Mouse (Mus musculus): Measurements from ENCODE around the gene Ddit4. TPM values are rescaled to one million over a fixed set of nuclear protein-coding genes. Genes with fewer than 3 reads are reported as not detected.

Ddit4 gene
- polyA plus RNA-seq (2015; fragmentation: Nextera tagmentation; extraction: Ambion mirVana): 8.8 and 9.9 TPM in 2 replicates

DNA sequence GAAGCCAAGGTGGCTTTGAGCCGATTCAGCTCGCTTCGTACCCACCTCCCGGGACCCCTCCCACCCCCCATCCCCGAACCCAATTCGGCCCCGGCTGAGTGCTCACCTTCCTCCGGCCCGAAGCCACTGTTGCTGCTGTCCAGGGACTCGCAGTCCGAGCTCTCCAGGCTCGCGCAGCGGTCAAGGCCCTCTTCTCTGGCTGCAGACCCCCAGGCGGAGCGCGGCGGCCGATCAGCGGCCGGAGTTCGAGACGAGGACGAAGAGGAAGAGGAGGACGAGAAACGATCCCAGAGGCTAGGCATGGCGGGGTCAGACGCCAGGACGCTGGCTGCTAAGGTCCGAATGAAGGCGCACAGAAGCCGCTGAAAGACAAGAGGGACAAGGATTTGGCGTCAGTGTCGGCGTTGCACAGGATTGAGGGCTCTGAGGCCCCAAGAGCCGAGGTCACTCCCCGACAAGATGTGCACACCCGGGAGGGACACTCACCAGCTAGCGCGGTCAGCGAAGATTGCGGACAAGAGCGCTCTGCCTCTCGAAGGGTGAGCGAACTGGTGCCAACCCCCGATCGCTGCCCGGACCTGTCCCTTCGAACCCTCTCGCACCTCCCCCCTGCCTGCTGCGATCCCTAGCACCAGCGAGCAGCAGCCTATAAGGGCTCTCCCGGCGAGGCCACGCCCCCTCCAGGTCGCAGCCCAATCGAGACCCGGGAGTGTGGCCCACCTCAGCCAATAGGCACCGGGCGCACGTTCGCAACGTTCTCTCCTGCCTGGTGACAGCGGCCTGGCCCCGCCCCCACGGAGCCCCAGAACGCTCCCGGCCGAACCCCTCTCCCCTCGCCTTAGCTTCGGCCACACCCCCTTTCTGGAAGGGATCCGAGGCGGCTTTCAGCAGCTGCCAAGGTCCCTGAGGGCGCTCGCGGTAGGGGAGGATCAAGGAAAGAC lies at the start of gene Ddit4:
Ddit4 (minus strand) TSS at position 624 of the 941 bp plus-strand sequence.

Other genes with a start within 250 kb of the Ddit4 start
- gene Micu1, start 249.4 kb downstream of the Ddit4 start, polyA plus RNA-seq (2015; fragmentation: Nextera tagmentation; extraction: Ambion mirVana): 44.1 and 48.3 TPM in 2 replicates
- gene Dnajb12, start 72.3 kb downstream of the Ddit4 start, polyA plus RNA-seq (2015; fragmentation: Nextera tagmentation; extraction: Ambion mirVana): 13.1 and 13.2 TPM in 2 replicates
- gene Ascc1, start 51.0 kb upstream of the Ddit4 start, polyA plus RNA-seq (2015; fragmentation: Nextera tagmentation; extraction: Ambion mirVana): 20.4 and 22.5 TPM in 2 replicates
- 84.1 and 88.3 TPM in 2 replicates for gene Anapc16, start 51.3 kb upstream of the Ddit4 start, polyA plus RNA-seq (2015; fragmentation: Nextera tagmentation; extraction: Ambion mirVana)
- gene Spock2, start 154.4 kb upstream of the Ddit4 start, polyA plus RNA-seq (2015; fragmentation: Nextera tagmentation; extraction: Ambion mirVana): 2.8 and 4.1 TPM in 2 replicates